Mouse (Mus musculus) kidney, adult 2 months (tissue): Measurements from ENCODE around the gene Kctd5.

Source experiments
- CTCF ChIP-seq: fragments of 200-500 bp; conservative IDR thresholded peaks from 2 replicates; pipeline ENCODE4 v1.5.1; 2011; ENCODE audit warnings: low read depth, mild to moderate bottlenecking, control low read depth, low read length, moderate library complexity, mixed read lengths; ENCODE audit not compliant: insufficient read depth, insufficient read length
- POLR2A ChIP-seq: fragments of 200-500 bp; IDR thresholded peaks from one replicate; pipeline ENCODE4 v1.6.1; 2011; ENCODE audit warnings: low read depth, low read length, control low read depth

DNA sequence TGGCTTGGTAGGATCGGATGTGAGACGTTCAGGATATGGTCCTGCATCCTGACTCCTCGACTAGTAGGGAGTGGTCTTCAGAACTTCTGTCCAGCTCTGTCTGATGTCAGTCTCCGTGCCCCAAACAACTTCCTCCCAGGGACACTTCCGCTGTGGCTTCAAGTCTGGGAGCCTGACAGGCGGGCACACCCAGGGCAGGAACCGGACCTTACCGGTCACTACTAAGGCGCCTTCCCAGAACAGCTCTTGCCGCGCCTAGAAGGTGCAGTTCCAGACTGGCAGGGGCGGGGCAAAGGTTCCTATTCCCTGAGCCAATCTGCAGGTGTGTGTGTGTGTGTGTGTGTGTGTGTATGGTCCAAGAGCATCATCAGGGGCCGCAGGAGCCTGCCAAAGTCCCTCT is 35.9 kb downstream of the Kctd5 start:
- TF ChIP-seq POLR2A (no peak), CTCF (no peak)
